Mouse (Mus musculus): ENCODE measurements at regions not wholly inside any gene's neighbourhood (a gene's known extent, or its start where the extent isn't known, plus 50 kb on each side); places are given as distances from the start of the nearest gene placed in this dataset.

DNA sequence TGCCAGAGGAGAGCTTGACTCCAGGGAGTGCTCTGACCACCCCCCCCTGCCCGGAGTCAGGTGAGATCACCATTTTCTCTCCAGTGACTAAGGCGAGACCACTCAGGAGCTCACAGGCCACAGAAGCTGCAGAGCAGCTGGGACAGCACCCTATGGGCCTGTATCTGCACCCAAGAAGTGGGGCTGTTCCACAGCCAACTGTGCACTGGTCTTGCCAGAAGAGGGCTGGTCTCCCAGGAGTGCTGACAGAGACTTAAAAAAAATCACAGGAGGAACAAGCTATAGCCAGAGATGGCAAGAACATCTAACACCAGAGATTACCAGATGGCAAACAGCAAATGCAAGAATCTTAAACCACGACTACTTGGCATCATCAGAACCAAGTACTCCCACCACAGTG, 437.0 kb upstream of the Slc5a7 start:
- TF ChIP-seq ZNF384 (IDR thresholded peaks at IDR 0.05; ENCODE audit: low read depth, low read length) (no peak), CHD2 (IDR thresholded peaks at IDR 0.05; ENCODE audit: low read depth, low read length) (no peak), ZC3H11A (IDR thresholded peaks at IDR 0.05; ENCODE audit: borderline replicate concordance, low read depth, low read length) (no peak)
